Mouse (Mus musculus) left cerebral cortex, postnatal 25 days (tissue): ENCODE measurements around the gene Mybbp1a. TPM values are rescaled to one million over a fixed set of nuclear protein-coding genes. Genes with fewer than 3 reads are reported as not detected.
A peak's percentile ranks its signal among the peaks of the same experiment; 100 is the strongest.

Source experiments
- DNase-seq, 2 experiments: peaks; one replicate each; pipeline ENCODE4 v3.0.0; 2022; ENCODE audit warnings: low spot score in 2 of 2, mixed read lengths in 1 of 2
- intact Hi-C: fragments of 180-260 bp; cut with DNase I; formaldehyde crosslinking; loops from one replicate; pipeline ENCODE4 v1.15.1; 2025
- total RNA-seq, 2 experiments: library from RNA; stranded (reverse); gene quantifications; 2 replicates each; pipeline ENCODE4 v1.2.3; 2021

Mybbp1a gene
- total RNA-seq, 2 experiments from 2014 or later, result 49.4 to 54.6 TPM

- DNase-seq, result peak in 1 of 2 experiments; percentile 32
- intact Hi-C loops, result no loop called here
Measured at GRCm38 (mm10) chr11:72494046-72494988, 53.2 kb downstream of the Mybbp1a start.

- intact Hi-C loops, result no loop called here
- no peak for DNase-seq
Measured at GRCm38 (mm10) chr11:72496066-72496465, 54.9 kb downstream of the Mybbp1a start.

- DNase-seq, result no peak
- intact Hi-C loops, result no loop called here
Measured at GRCm38 (mm10) chr11:72496775-72497174, 55.6 kb downstream of the Mybbp1a start.

- intact Hi-C loops, result no loop called here
- DNase-seq, result no peak
Measured at GRCm38 (mm10) chr11:72497367-72497766, 56.2 kb downstream of the Mybbp1a start.

GRCm38 (mm10) chr11:72500139-72500538 is 59.0 kb downstream of the Mybbp1a start:
- intact Hi-C loops, result no loop called here
- no peak for DNase-seq

Other genes starting within 250 kb of the Mybbp1a start
- 10 to 100 TPM; 11.9 to 13.5 TPM for gene Gm43951, start 234.5 kb upstream of the Mybbp1a start, total RNA-seq
- gene 4933427D14Rik, start 233.9 kb upstream of the Mybbp1a start, total RNA-seq, result 10 to 100 TPM; 29.7 to 30.1 TPM
- 10 to 100 TPM; 30.6 to 32.3 TPM for gene Txndc17, start 233.8 kb upstream of the Mybbp1a start, total RNA-seq
- 10 to 100 TPM; 12.1 to 15.9 TPM for gene Med31, start 225.8 kb upstream of the Mybbp1a start, total RNA-seq
- gene Slc13a5, start 174.1 kb upstream of the Mybbp1a start, total RNA-seq, result 10 to 100 TPM; 18.0 to 19.6 TPM
- 1 to 10 TPM; 3.9 TPM for gene Xaf1, start 139.7 kb upstream of the Mybbp1a start, total RNA-seq
- not detected for gene Fbxo39, start 126.9 kb upstream of the Mybbp1a start, total RNA-seq
- gene Tekt1, start 78.9 kb upstream of the Mybbp1a start, total RNA-seq, result 1 to 10 TPM; 2.1 to 2.6 TPM
- 1 to 10 TPM in 1 of 2 experiments, under 1 TPM in 1; 0.96 to 1.4 TPM for gene Smtnl2, start 29.6 kb upstream of the Mybbp1a start, total RNA-seq
- not detected for gene Ggt6, start 5.8 kb upstream of the Mybbp1a start, total RNA-seq
- gene Spns2, start 48.5 kb downstream of the Mybbp1a start, total RNA-seq, result 10 to 100 TPM; 58.0 to 58.3 TPM
- under 1 TPM; 0.25 to 0.34 TPM for gene Spns3, start 109.2 kb downstream of the Mybbp1a start, total RNA-seq
- 10 to 100 TPM; 54.5 to 55.3 TPM for gene Ube2g1, start 165.9 kb downstream of the Mybbp1a start, total RNA-seq
- 10 to 100 TPM; 32.5 to 34.0 TPM for gene Ankfy1, start 248.7 kb downstream of the Mybbp1a start, total RNA-seq